Mouse (Mus musculus) hindbrain, embryonic 16.5 days (tissue): ENCODE data around the gene Socs5. TPM values are rescaled to one million over a fixed set of nuclear protein-coding genes. Genes with fewer than 3 reads are reported as not detected.

Source experiments
- ATAC-seq: fragments of 200-750 bp; cut with Nextera tagmentation; 2 replicates; pipeline ENCODE4 v1.8.0; 2017; ENCODE audit warnings: moderate TSS enrichment, moderate library complexity
- H3K27ac ChIP-seq: fragments of 300-500 bp; sonication (generic); 2 replicates; pipeline ENCODE4 v1.5.1; 2014; ENCODE audit warnings: low read depth, mild to moderate bottlenecking, control low read depth, low read length, moderate library complexity
- H3K27me3 ChIP-seq: fragments of 300-500 bp; sonication (generic); replicated peaks from 2 replicates; pipeline ENCODE4 v1.6.1; 2014; ENCODE audit warnings: low read length; ENCODE audit not compliant: control insufficient read depth, insufficient read depth
- H3K36me3 ChIP-seq: fragments of 300-500 bp; sonication (generic); 2 replicates; pipeline ENCODE4 v1.6.1; 2014; ENCODE audit warnings: mild to moderate bottlenecking, low read length, moderate library complexity, mixed read lengths; ENCODE audit not compliant: control insufficient read depth, insufficient read depth
- H3K4me1 ChIP-seq: fragments of 300-500 bp; sonication (generic); 2 replicates; pipeline ENCODE4 v1.6.1; 2014; ENCODE audit warnings: low read depth, low read length; ENCODE audit not compliant: control insufficient read depth, insufficient read depth
- H3K4me2 ChIP-seq: fragments of 300-500 bp; sonication (generic); 2 replicates; pipeline ENCODE4 v1.6.1; 2014; ENCODE audit warnings: mild to moderate bottlenecking, low read length, control low read depth, moderate library complexity
- H3K4me3 ChIP-seq: fragments of 300-500 bp; sonication (generic); 2 replicates; pipeline ENCODE4 v1.5.1; 2014; ENCODE audit warnings: mild to moderate bottlenecking, low read length, control low read depth, moderate library complexity
- H3K9ac ChIP-seq: fragments of 300-500 bp; sonication (generic); 2 replicates; pipeline ENCODE4 v1.6.1; 2014; ENCODE audit warnings: low read depth, mild to moderate bottlenecking, control low read depth, low read length, moderate library complexity
- H3K9me3 ChIP-seq: fragments of 300-500 bp; sonication (generic); 2 replicates; pipeline ENCODE4 v1.6.1; 2014; ENCODE audit warnings: mild to moderate bottlenecking, low read length, moderate library complexity; ENCODE audit not compliant: control insufficient read depth
- WGBS: fragments of 180-500 bp; shearing (Covaris S2); extraction: QIAGEN DNeasy Blood & Tissue Kit; methylation state at CpG from one replicate; pipeline ENCODE4 v1.1.7; 2014; 5-methylcytosine and 5-hydroxymethylcytosine counted together
- polyA plus RNA-seq: library from polyadenylated mRNA; unstranded; fragments of >200 nt; fragmentation: Nextera tagmentation; extraction: Ambion mirVana; gene quantifications from 2 replicates; pipeline ENCODE4 v1.2.1, GENCODE M21; 2015

The Socs5 gene
- polyA plus RNA-seq, 1 experiment from 2014 or later = 13.1 TPM

DNA sequence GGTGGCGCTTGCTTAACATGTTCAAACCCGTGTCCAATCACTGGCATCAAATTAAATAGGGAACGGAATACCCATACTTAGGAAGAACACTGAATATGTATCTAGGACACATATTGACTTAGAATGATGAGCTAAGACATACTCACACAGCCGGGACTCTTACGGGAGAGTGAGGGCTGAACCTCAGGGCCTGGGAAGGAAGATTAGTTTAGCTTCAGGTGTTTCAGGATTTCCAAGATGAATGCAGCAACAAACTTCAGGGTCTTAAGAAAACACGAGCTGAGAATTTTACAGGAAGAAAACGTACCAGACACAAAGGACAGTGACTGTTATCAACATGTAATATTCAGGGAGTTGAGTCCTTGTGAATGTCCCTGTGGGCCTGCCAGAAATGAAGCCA, 26.8 kb upstream of the Socs5 start:
- Histone ChIP-seq H3K36me3 (no peaks in the 10 kb centered on the region), H3K4me2 (no peak overlapping the region), H3K9ac (no peak overlapping the region), H3K4me3 (no peak overlapping the region), H3K27ac (no peak overlapping the region), H3K9me3 (no peaks in the 10 kb centered on the region), H3K27me3 (no peaks in the 10 kb centered on the region), H3K4me1 (no peaks in the 10 kb centered on the region)
- 90% methylated on average over 7 of the region's 7 CpGs for whole genome bisulfite sequencing
- no peak for ATAC-seq

DNA sequence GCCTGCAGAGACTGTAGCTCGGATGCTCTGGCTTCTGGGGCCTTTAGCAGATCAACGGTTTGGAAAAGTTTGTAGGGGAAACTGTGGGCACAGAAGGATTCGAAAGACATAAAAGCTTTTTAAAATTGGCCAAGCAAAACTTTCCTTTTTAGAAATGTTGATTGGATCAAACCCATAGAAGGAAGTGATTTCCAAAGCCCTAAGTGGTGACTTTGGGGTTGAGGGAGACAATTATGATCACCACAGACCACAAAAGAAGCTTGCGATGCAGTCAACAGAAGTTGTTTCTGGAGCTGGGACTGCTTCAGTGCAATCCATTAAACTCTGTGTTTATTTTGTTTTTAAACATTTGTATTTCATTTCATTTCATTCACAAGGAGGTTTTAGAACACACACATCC, 24.9 kb upstream of the Socs5 start:
- Histone ChIP-seq H3K36me3 (no peaks in the 10 kb centered on the region), H3K27ac (no peak overlapping the region), H3K4me1 (no peaks in the 10 kb centered on the region), H3K4me2 (no peak overlapping the region), H3K9ac (no peak overlapping the region), H3K9me3 (no peaks in the 10 kb centered on the region), H3K27me3 (no peaks in the 10 kb centered on the region), H3K4me3 (no peak overlapping the region)
- WGBS = 84% methylated on average over 4 of the region's 4 CpGs
- no peak for ATAC-seq

DNA sequence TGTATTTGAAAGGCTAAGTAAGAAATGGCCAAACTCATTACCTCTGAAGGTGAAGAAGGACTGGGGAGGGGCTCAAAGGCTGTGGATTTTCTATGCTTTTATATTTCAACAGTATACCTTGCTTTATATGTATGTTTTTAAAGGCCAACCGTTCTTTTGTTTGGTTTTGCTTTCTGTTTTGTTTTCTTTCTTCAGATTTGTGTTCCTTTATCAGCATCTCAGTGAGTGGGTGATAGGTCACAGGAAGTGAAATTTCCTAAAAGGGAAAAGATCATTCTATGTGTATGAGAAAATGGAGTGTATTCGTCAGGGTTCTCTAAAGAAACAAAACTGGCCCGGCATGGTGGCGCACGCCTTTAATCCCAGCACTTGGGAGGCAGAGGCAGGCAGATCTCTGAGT, 23.8 kb upstream of the Socs5 start:
- no peak overlapping the region for H3K27ac ChIP-seq
- 92% methylated on average over 5 of the region's 5 CpGs for WGBS
- no peaks in the 10 kb centered on the region for H3K4me1 ChIP-seq
- H3K36me3 ChIP-seq = no peaks in the 10 kb centered on the region
- H3K27me3 ChIP-seq = no peaks in the 10 kb centered on the region
- no peaks in the 10 kb centered on the region for H3K9me3 ChIP-seq
- no peak overlapping the region for H3K4me3 ChIP-seq
- ATAC-seq = no peak
- no peak overlapping the region for H3K9ac ChIP-seq
- no peak overlapping the region for H3K4me2 ChIP-seq

DNA sequence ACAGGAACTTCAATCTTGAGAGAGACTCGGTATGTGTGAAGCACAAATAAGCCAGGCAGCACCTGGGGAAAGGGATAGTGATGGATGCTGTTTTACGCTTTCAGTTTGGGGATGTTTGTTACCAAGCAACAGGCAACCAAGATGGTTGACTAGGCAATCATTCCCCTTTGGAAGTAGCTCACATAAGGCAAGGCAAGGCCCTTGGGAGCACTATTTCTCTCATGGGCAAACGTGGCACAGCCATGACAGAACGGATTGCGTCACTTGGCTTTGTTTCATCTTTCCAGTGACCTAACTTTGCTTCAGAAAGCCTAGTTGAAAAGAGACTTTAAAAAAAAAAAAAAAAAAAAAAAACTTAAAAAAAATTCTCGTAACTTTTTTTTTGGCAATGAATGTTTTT, 21.8 kb upstream of the Socs5 start:
- no peaks in the 10 kb centered on the region for H3K4me1 ChIP-seq
- H3K9ac ChIP-seq = no peak overlapping the region
- no peaks in the 10 kb centered on the region for H3K27me3 ChIP-seq
- no peak overlapping the region for H3K4me2 ChIP-seq
- H3K4me3 ChIP-seq = no peak overlapping the region
- WGBS = 82% methylated on average over 6 of the region's 6 CpGs
- no peaks in the 10 kb centered on the region for H3K36me3 ChIP-seq
- no peak overlapping the region for H3K27ac ChIP-seq
- no peaks in the 10 kb centered on the region for H3K9me3 ChIP-seq
- no peak for ATAC-seq

DNA sequence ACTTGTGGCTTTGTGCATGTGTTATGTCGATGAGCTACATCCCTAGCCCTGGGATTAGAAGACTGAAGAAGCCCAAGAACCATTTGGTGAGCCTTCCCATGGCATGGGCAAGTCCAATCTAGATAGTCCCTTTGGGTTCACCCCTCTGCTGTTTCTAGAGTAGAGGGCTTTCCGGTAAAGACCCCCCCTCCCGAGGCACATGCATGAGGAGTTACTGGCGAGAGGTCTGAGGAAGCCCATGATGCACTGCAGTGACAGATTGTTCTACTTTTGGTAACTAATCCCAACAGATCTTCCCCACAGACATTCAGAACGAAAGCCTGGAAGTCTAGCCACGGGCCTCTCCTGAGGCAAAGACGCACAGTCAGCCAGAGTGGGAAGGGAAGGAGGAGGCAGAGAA, 18.2 kb upstream of the Socs5 start:
- H3K4me3 ChIP-seq = no peak overlapping the region
- no peak overlapping the region for H3K4me2 ChIP-seq
- no peak overlapping the region for H3K27ac ChIP-seq
- H3K9me3 ChIP-seq = no peaks in the 10 kb centered on the region
- H3K4me1 ChIP-seq = no peaks in the 10 kb centered on the region
- H3K36me3 ChIP-seq = no peaks in the 10 kb centered on the region
- H3K9ac ChIP-seq = no peak overlapping the region
- WGBS = 92% methylated on average over 7 of the region's 7 CpGs
- ATAC-seq = no peak
- no peaks in the 10 kb centered on the region for H3K27me3 ChIP-seq

DNA sequence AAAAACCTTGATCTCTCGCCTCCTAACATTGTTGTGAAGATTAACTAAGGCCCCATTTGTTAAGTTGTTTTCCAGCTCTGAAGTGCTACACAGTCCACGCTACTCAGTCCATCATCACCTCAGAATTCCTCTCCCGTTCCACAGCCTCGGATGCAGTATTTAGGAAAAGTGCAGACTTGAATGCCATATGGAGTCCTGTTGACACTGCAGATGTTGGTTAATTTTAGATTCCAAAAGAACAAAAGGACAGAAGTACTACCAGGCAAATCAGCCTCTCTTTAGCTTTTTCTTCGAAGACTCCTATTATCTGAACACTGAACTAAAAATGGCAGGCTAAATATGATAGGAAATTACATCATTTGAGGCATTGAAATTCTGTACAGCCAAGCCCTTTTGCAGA, 14.4 kb upstream of the Socs5 start:
- H3K9ac ChIP-seq = no peak overlapping the region
- H3K4me3 ChIP-seq = no peak overlapping the region
- no peaks in the 10 kb centered on the region for H3K36me3 ChIP-seq
- H3K27ac ChIP-seq = no peak overlapping the region
- no peaks in the 10 kb centered on the region for H3K4me1 ChIP-seq
- no peak for ATAC-seq
- WGBS = 74% methylated on average over 5 of the region's 5 CpGs
- H3K9me3 ChIP-seq = no peaks in the 10 kb centered on the region
- no peaks in the 10 kb centered on the region for H3K27me3 ChIP-seq
- H3K4me2 ChIP-seq = no peak overlapping the region

DNA sequence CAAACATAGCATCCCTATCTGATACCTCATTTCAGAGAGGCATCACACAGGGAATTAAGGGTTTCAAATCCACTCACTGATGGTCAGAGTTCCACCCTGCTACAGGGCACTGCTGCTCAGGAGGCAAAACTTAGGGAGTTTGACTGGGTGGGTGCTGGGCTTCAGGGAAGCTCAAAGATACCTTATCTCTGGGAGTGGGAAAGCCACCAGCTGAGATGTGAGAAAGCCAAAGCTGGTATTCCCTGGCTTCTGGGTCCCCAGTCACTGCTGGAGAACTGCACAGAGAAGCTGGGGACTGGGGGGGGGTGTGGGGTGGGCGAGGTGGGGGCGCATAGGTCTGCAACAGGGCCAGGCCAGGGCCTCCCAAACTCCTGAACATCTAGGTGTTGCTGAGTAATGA, 10.5 kb upstream of the Socs5 start:
- no peaks in the 10 kb centered on the region for H3K9me3 ChIP-seq
- H3K4me3 ChIP-seq = no peak overlapping the region
- 68% methylated on average over 2 of the region's 2 CpGs for WGBS
- H3K36me3 ChIP-seq = no peaks in the 10 kb centered on the region
- H3K27me3 ChIP-seq = no peaks in the 10 kb centered on the region
- no peaks in the 10 kb centered on the region for H3K4me1 ChIP-seq
- H3K9ac ChIP-seq = no peak overlapping the region
- ATAC-seq = no peak
- H3K4me2 ChIP-seq = no peak overlapping the region
- H3K27ac ChIP-seq = no peak overlapping the region

DNA sequence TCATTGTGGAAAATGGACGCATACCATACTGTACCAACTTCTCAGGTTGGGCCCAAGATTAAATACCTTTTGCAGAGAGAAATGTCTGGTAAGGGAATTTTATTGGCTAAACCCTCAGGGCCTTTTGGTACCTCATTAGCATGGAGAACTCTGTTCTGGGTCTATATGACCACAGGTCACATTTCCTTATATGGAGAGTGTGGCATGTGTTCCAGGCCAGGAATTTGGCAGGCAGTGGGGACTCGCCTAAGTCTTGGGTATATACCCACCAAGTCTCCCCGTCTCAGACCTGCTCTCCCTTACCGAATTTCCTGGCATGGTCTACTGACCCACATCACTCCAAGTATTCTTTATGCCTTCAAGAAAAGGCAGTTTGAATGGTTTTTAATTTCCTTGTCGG, 9.9 kb upstream of the Socs5 start:
- Histone ChIP-seq H3K4me2 (no peak overlapping the region), H3K9ac (no peak overlapping the region), H3K27ac (no peak overlapping the region), H3K9me3 (no peaks in the 10 kb centered on the region), H3K4me3 (no peak overlapping the region), H3K4me1 (no peaks in the 10 kb centered on the region), H3K36me3 (no peaks in the 10 kb centered on the region), H3K27me3 (no peaks in the 10 kb centered on the region)
- 87% methylated on average over 5 of the region's 5 CpGs for WGBS
- no peak for ATAC-seq

DNA sequence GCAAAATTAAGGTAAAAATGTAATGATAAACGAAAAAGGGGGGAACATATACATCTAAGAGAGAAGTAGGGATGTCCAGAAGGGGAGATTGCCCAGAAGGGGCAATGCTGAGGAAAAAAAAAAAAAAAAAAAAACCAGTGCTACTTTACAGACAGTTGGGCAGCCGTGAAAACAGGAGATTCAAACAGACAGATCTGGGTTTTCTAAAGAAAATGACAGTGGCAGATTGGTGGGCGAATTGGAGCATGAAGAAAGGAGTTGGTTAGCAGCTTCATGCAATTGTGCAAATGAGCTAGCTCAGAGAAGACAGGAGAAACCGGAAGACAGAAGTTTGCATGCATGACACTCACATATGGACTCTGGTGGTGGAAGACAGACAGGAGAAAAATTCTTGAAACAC, 6.5 kb upstream of the Socs5 start:
- Histone ChIP-seq H3K9ac (no peak overlapping the region), H3K9me3 (no peaks in the 10 kb centered on the region), H3K4me3 (no peak overlapping the region), H3K27ac (no peak overlapping the region), H3K27me3 (no peaks in the 10 kb centered on the region), H3K4me2 (no peak overlapping the region), H3K36me3 (no peaks in the 10 kb centered on the region), H3K4me1 (no peaks in the 10 kb centered on the region)
- no peak for ATAC-seq
- WGBS = 76% methylated on average over 4 of the region's 4 CpGs

DNA sequence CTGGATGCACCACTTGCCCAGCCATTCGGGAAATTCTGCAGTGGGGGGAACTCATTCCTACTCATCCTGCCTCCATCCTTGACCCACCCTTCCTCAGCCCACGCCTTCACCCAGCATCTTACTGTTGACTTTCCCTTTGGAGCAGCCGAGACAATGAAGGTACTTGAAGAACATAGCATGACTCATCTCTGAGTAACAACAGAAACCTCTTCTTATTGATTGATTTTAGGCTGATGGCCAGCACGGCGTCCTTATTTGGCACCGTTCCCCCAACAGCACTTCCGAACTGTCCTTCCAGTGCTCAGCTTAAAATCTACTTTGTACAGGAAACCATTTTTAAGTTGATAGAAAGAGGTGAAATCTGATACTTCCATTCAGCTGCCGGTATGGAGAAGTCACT, 4.8 kb upstream of the Socs5 start:
- 66% methylated on average over 8 of the region's 8 CpGs for WGBS
- no peak for ATAC-seq
- Histone ChIP-seq H3K4me1 (peaks cover 5% of the 10 kb centered on the region), H3K9ac (no peak overlapping the region), H3K27ac (no peak overlapping the region), H3K27me3 (no peaks in the 10 kb centered on the region), H3K9me3 (no peaks in the 10 kb centered on the region), H3K4me3 (no peak overlapping the region), H3K36me3 (no peaks in the 10 kb centered on the region), H3K4me2 (no peak overlapping the region)
